Mouse (Mus musculus) frontal cortex, postnatal 14 days (tissue): Measurements from ENCODE around the gene Ankrd34a.

Experiments used
- DNase-seq, 2 experiments: peaks; one replicate each; pipeline ENCODE4 v3.0.0; 2022; ENCODE audit warnings: low spot score in 2 of 2

The Ankrd34a gene

GRCm38 (mm10) chr3:96596228-96596707 is at the start of gene Ankrd34a:
TSS of gene Ankrd34a (plus strand) at chr3:96596636.
- peak; percentile 71 to 75 for DNase-seq

- no peak for DNase-seq
Measured at GRCm38 (mm10) chr3:96546880-96547279, 49.6 kb upstream of the Ankrd34a start.

GRCm38 (mm10) chr3:96547389-96547960 is 49.0 kb upstream of the Ankrd34a start:
- DNase-seq = peak; percentile 53 to 82

GRCm38 (mm10) chr3:96548824-96549223 is 47.6 kb upstream of the Ankrd34a start:
- DNase-seq = no peak

GRCm38 (mm10) chr3:96549346-96549745 is 47.1 kb upstream of the Ankrd34a start:
- no peak for DNase-seq

GRCm38 (mm10) chr3:96551203-96551602 is 45.2 kb upstream of the Ankrd34a start:
- DNase-seq = peak in 1 of 2 experiments; percentile 45

GRCm38 (mm10) chr3:96551890-96552289 is 44.5 kb upstream of the Ankrd34a start:
- DNase-seq = no peak

GRCm38 (mm10) chr3:96553601-96554000 is 42.8 kb upstream of the Ankrd34a start:
- no peak for DNase-seq

GRCm38 (mm10) chr3:96554251-96554650 is 42.2 kb upstream of the Ankrd34a start:
- DNase-seq = no peak

- DNase-seq = no peak
Measured at GRCm38 (mm10) chr3:96555041-96555596, 41.3 kb upstream of the Ankrd34a start.

- no peak for DNase-seq
Measured at GRCm38 (mm10) chr3:96555999-96556614, 40.3 kb upstream of the Ankrd34a start.

GRCm38 (mm10) chr3:96556651-96557635 is 39.5 kb upstream of the Ankrd34a start:
- no peak for DNase-seq

GRCm38 (mm10) chr3:96557694-96558093 is 38.7 kb upstream of the Ankrd34a start, which contains the start of gene Txnip:
TSS of gene Txnip (plus strand) at chr3:96557957.
- DNase-seq = peak; percentile 96 to 97

- no peak for DNase-seq
Measured at GRCm38 (mm10) chr3:96558159-96558558, 38.3 kb upstream of the Ankrd34a start.

GRCm38 (mm10) chr3:96558668-96559196 is 37.7 kb upstream of the Ankrd34a start:
- DNase-seq = no peak

- DNase-seq = no peak
Measured at GRCm38 (mm10) chr3:96559398-96559910, 37.0 kb upstream of the Ankrd34a start.

GRCm38 (mm10) chr3:96559911-96560850 is 36.3 kb upstream of the Ankrd34a start:
- no peak for DNase-seq

GRCm38 (mm10) chr3:96560881-96561668 is 35.4 kb upstream of the Ankrd34a start:
- no peak for DNase-seq

GRCm38 (mm10) chr3:96561946-96562681 is 34.3 kb upstream of the Ankrd34a start:
- no peak for DNase-seq
